Mouse (Mus musculus) midbrain, embryonic 11.5 days (tissue): Measurements from ENCODE around the gene Tas1r1. TPM values are rescaled to one million over a fixed set of nuclear protein-coding genes. Genes with fewer than 3 reads are reported as not detected.

Experiments used
- polyA plus RNA-seq: library from polyadenylated mRNA; unstranded; fragments of >200 nt; fragmentation: Nextera tagmentation; extraction: Ambion mirVana; gene quantifications from 2 replicates; pipeline ENCODE4 v1.2.1, GENCODE M21; 2014

The Tas1r1 gene
- polyA plus RNA-seq, 1 experiment from 2014 or later = 0.44 TPM

Other genes with a start within 250 kb of the Tas1r1 start
- 150 TPM in 2 replicates for gene Camta1, start 176.7 kb downstream of the Tas1r1 start, polyA plus RNA-seq
- gene Dnajc11, start 104.9 kb downstream of the Tas1r1 start, polyA plus RNA-seq = 79.3 and 86.8 TPM in 2 replicates
- gene Thap3, start 49.6 kb downstream of the Tas1r1 start, polyA plus RNA-seq = 21.9 and 24.6 TPM in 2 replicates
- 21.5 and 22.9 TPM in 2 replicates for gene Phf13, start 42.3 kb downstream of the Tas1r1 start, polyA plus RNA-seq
- 2.0 and 2.6 TPM in 2 replicates for gene Klhl21, start 29.8 kb downstream of the Tas1r1 start, polyA plus RNA-seq
- gene Zbtb48, start 10.9 kb downstream of the Tas1r1 start, polyA plus RNA-seq = 21.1 and 22.5 TPM in 2 replicates
- 23.4 TPM in 2 replicates for gene Nol9, start 753 bp upstream of the Tas1r1 start, polyA plus RNA-seq
- 3.6 and 5.1 TPM in 2 replicates for gene Plekhg5, start 33.9 kb upstream of the Tas1r1 start, polyA plus RNA-seq
- gene Tnfrsf25, start 77.4 kb upstream of the Tas1r1 start, polyA plus RNA-seq = 0.28 and 0.31 TPM in 2 replicates
- gene Espn, start 113.8 kb upstream of the Tas1r1 start, polyA plus RNA-seq = 0.33 and 0.61 TPM in 2 replicates
- gene Hes2, start 120.3 kb upstream of the Tas1r1 start, polyA plus RNA-seq = 1.0 and 1.4 TPM in 2 replicates
- 92.5 and 93.5 TPM in 2 replicates for gene Acot7, start 139.6 kb upstream of the Tas1r1 start, polyA plus RNA-seq
- gene Gpr153, start 235.7 kb upstream of the Tas1r1 start, polyA plus RNA-seq = 7.4 and 9.5 TPM in 2 replicates